Mouse (Mus musculus): ENCODE measurements at regions not wholly inside any gene's neighbourhood (a gene's known extent, or its start where the extent isn't known, plus 50 kb on each side); places are given as distances from the start of the nearest gene placed in this dataset.

DNA sequence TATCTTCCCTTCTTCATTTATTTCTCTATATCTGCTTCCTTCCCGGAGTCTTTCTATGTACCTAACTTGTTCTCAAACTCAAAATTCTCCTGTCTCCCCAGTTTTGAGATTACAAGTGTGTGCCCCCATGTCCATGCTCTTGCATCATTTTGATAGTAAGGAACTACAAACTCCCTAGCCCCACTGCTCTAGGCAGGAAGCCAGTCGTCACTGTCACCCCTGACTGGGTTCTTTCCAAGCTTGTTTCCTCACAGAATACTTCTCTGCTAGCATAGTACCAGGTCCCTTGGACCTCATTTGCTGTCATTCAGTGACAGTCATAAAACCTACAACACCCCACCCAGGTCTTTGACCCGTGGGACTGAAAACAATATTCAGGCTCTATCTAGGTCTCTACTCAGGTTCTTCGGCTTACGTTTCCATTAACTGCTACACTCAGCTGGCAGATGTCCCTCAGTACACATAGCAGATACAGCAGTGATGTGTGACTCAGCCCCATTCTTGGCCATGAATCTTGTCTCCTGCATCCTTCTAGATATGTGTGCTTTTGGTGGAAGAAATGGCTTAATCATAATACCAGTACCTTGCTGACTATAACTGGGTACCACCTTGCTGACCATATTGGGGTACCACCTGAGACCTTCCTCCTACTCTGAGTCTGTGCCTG is 89.3 kb upstream of the Atg10 start:
- Histone ChIP-seq H3K4me3 (replicated peaks; ENCODE audit: low read length) (no peak overlapping the region), H3K9me3 (ENCODE audit: low read length) (no peaks in the 10 kb centered on the region), H3K4me1 (replicated peaks; ENCODE audit: low read depth, low read length) (no peaks in the 10 kb centered on the region), H3K27me3 (ENCODE audit: insufficient read depth, low read length) (no peaks in the 10 kb centered on the region), H3K36me3 (ENCODE audit: insufficient read depth, low read length) (no peaks in the 10 kb centered on the region)
- TF ChIP-seq POU5F1 (IDR thresholded peaks at IDR 0.05; ENCODE audit: borderline replicate concordance, low read length): no peak
- TF ChIP-seq CTCF (conservative IDR thresholded peaks at IDR 0.05; ENCODE audit: low read length): no peak
- no peak for TF ChIP-seq NANOG (IDR thresholded peaks at IDR 0.05; ENCODE audit: borderline replicate concordance, low read length)

DNA sequence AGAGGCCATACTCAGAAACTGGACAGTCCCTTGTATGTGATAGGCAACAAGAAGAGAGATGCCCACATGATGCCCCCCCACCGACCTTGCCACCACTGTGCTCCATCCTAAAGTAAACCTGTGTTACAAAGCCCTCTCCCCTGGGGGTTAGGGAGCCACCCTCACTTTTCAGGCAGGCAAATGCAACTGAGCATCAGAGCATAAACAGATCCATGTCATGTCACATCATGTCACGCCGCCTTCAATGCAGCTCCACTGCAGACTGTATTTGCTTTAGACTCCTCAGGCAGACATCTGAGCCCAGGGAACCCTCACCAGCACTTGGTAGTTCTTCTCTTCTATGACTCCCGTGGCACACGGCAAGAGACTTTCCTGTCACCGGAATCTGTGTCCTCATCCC is 98.6 kb upstream of the Atg10 start:
- H3K27me3 ChIP-seq (ENCODE audit: insufficient read depth, low read length): no peaks in the 10 kb centered on the region
- no peaks in the 10 kb centered on the region for H3K4me1 ChIP-seq (replicated peaks; ENCODE audit: low read depth, low read length)
- H3K36me3 ChIP-seq (ENCODE audit: insufficient read depth, low read length): no peaks in the 10 kb centered on the region
- TF ChIP-seq NANOG (IDR thresholded peaks at IDR 0.05; ENCODE audit: borderline replicate concordance, low read length) (no peak), CTCF (conservative IDR thresholded peaks at IDR 0.05; ENCODE audit: low read length) (no peak), POU5F1 (IDR thresholded peaks at IDR 0.05; ENCODE audit: borderline replicate concordance, low read length) (no peak)
- no peak overlapping the region for H3K4me3 ChIP-seq (replicated peaks; ENCODE audit: low read length)
- peaks cover 14% of the 10 kb centered on the region for H3K9me3 ChIP-seq (ENCODE audit: low read length)

DNA sequence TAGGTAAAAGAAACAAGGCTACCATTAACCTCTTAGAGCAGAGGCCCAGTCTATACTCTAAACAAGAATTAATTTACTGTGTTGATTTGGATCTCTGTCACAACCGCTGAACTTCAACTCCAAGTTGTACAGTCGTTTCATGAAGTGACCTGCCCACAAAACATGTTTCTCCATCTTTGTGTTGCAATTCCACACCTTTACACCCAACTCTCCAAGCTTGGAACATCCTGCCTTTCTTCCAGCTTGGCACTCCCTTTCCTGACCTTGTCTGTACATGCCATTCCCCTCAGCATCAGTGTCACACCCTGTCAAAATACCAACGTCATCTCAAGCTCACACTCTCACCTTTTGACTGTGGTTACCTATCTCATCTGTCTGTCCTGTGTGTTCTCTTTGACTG is 103.1 kb upstream of the Atg10 start:
- 0 out of 2 replicates have a peak, but pooled peaks cover 1% of the 10 kb centered on the region for H3K9me3 ChIP-seq (ENCODE audit: low read length)
- no peak for TF ChIP-seq POU5F1 (IDR thresholded peaks at IDR 0.05; ENCODE audit: borderline replicate concordance, low read length)
- no peak for TF ChIP-seq NANOG (IDR thresholded peaks at IDR 0.05; ENCODE audit: borderline replicate concordance, low read length)
- TF ChIP-seq CTCF (conservative IDR thresholded peaks at IDR 0.05; ENCODE audit: low read length): no peak
- H3K4me1 ChIP-seq (replicated peaks; ENCODE audit: low read depth, low read length): no peaks in the 10 kb centered on the region
- H3K27me3 ChIP-seq (ENCODE audit: insufficient read depth, low read length): no peaks in the 10 kb centered on the region
- no peak overlapping the region for H3K4me3 ChIP-seq (replicated peaks; ENCODE audit: low read length)
- H3K36me3 ChIP-seq (ENCODE audit: insufficient read depth, low read length): no peaks in the 10 kb centered on the region

DNA sequence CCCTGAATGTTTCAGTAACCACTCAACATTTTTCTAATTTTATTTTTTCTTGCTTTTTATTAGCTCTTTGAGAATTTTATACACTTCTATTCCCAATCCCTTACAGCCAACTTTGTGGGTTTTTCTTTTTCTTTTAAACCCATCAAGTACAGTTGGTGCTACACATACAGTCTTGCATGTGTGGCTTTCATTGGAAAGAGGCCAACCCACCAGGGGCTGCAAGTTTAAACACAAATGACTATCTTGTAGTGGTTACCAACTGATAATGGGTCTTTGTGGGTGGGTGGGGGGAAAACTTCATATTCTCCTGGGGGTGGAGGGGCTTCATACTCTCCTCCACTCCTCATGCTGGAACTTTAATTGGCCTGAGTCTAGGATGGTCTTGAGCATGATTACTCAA is 110.5 kb upstream of the Atg10 start:
- no peak overlapping the region for H3K4me3 ChIP-seq (replicated peaks; ENCODE audit: low read length)
- TF ChIP-seq CTCF (conservative IDR thresholded peaks at IDR 0.05; ENCODE audit: low read length) (no peak), POU5F1 (IDR thresholded peaks at IDR 0.05; ENCODE audit: borderline replicate concordance, low read length) (no peak), NANOG (IDR thresholded peaks at IDR 0.05; ENCODE audit: borderline replicate concordance, low read length) (no peak)
- no peaks in the 10 kb centered on the region for H3K27me3 ChIP-seq (ENCODE audit: insufficient read depth, low read length)
- H3K4me1 ChIP-seq (replicated peaks; ENCODE audit: low read depth, low read length): no peaks in the 10 kb centered on the region
- no peaks in the 10 kb centered on the region for H3K36me3 ChIP-seq (ENCODE audit: insufficient read depth, low read length)
- H3K9me3 ChIP-seq (ENCODE audit: low read length): no peaks in the 10 kb centered on the region

- Histone ChIP-seq H3K36me3 (ENCODE audit: insufficient read depth, low read length) (no peaks in the 10 kb centered on the region), H3K27me3 (ENCODE audit: insufficient read depth, low read length) (no peaks in the 10 kb centered on the region), H3K9me3 (ENCODE audit: low read length) (no peaks in the 10 kb centered on the region), H3K4me1 (replicated peaks; ENCODE audit: low read depth, low read length) (no peaks in the 10 kb centered on the region), H3K4me3 (replicated peaks; ENCODE audit: low read length) (no peak overlapping the region)
- TF ChIP-seq CTCF (conservative IDR thresholded peaks at IDR 0.05; ENCODE audit: low read length): no peak
- no peak for TF ChIP-seq NANOG (IDR thresholded peaks at IDR 0.05; ENCODE audit: borderline replicate concordance, low read length)
- TF ChIP-seq POU5F1 (IDR thresholded peaks at IDR 0.05; ENCODE audit: borderline replicate concordance, low read length): no peak
Measured at GRCm38 (mm10) chr13:91344139-91344538, 115.9 kb upstream of the Ssbp2 start.

DNA sequence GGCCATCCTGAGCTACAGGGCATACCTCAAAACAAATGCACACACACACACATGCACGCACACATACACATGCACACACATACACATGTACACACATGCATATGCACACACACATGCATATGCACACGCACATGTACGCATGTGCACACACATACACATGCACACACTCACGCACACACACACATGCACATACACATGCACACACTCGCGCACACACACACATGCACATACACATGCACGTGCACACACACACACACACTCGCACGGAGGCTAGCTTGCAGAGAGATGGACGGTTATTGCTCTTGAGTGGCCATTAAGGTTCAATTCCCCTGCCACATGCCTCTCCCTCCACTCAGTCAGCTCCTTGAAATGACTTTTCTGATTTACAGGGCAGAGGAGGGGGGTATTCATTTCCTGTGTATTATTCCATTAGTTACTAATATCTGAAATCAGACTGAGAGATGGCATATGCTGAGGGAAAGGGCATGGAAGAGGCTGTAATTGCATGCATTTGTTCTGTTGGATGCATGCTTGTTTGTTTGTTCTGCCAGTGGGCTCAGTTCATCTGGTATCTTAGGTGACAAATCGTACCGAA is 111.5 kb upstream of the Ssbp2 start:
- Histone ChIP-seq H3K4me1 (replicated peaks; ENCODE audit: low read depth, low read length) (no peaks in the 10 kb centered on the region), H3K4me3 (replicated peaks; ENCODE audit: low read length) (no peak overlapping the region), H3K27me3 (ENCODE audit: insufficient read depth, low read length) (no peaks in the 10 kb centered on the region), H3K36me3 (ENCODE audit: insufficient read depth, low read length) (no peaks in the 10 kb centered on the region), H3K9me3 (ENCODE audit: low read length) (no peaks in the 10 kb centered on the region)
- TF ChIP-seq POU5F1 (IDR thresholded peaks at IDR 0.05; ENCODE audit: borderline replicate concordance, low read length) (no peak), CTCF (conservative IDR thresholded peaks at IDR 0.05; ENCODE audit: low read length) (no peak), NANOG (IDR thresholded peaks at IDR 0.05; ENCODE audit: borderline replicate concordance, low read length) (no peak)

DNA sequence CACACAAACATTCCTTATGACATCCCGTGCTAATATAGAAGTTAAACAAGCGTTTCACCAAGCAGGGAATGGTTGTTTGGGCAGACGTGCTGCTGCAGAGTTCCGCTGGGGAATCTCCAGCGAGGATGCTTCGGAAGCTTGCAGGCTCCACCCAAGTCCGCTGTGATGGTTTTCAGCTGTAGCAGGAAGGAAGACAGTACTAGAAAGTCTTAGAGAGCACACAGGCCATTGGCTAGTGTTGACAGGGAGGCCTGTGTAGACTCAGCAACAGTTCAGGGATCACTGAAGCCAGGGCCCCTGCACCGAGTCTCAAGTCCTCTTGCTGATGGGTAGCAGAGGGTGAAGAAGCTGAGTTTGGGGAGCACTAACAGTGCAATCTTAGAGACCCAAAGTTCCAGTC is 107.8 kb upstream of the Ssbp2 start:
- no peak overlapping the region for H3K4me3 ChIP-seq (replicated peaks; ENCODE audit: low read length)
- H3K4me1 ChIP-seq (replicated peaks; ENCODE audit: low read depth, low read length): no peaks in the 10 kb centered on the region
- no peaks in the 10 kb centered on the region for H3K9me3 ChIP-seq (ENCODE audit: low read length)
- TF ChIP-seq POU5F1 (IDR thresholded peaks at IDR 0.05; ENCODE audit: borderline replicate concordance, low read length) (no peak), NANOG (IDR thresholded peaks at IDR 0.05; ENCODE audit: borderline replicate concordance, low read length) (no peak), CTCF (conservative IDR thresholded peaks at IDR 0.05; ENCODE audit: low read length) (no peak)
- no peaks in the 10 kb centered on the region for H3K36me3 ChIP-seq (ENCODE audit: insufficient read depth, low read length)
- no peaks in the 10 kb centered on the region for H3K27me3 ChIP-seq (ENCODE audit: insufficient read depth, low read length)

GRCm38 (mm10) chr13:91356516-91356915 is 103.6 kb upstream of the Ssbp2 start:
- H3K4me3 ChIP-seq (replicated peaks; ENCODE audit: low read length): no peak overlapping the region
- no peaks in the 10 kb centered on the region for H3K9me3 ChIP-seq (ENCODE audit: low read length)
- H3K36me3 ChIP-seq (ENCODE audit: insufficient read depth, low read length): no peaks in the 10 kb centered on the region
- H3K27me3 ChIP-seq (ENCODE audit: insufficient read depth, low read length): no peaks in the 10 kb centered on the region; the same call in 1 of the 2 replicates
- TF ChIP-seq NANOG (IDR thresholded peaks at IDR 0.05; ENCODE audit: borderline replicate concordance, low read length): no peak
- H3K4me1 ChIP-seq (replicated peaks; ENCODE audit: low read depth, low read length): no peaks in the 10 kb centered on the region

DNA sequence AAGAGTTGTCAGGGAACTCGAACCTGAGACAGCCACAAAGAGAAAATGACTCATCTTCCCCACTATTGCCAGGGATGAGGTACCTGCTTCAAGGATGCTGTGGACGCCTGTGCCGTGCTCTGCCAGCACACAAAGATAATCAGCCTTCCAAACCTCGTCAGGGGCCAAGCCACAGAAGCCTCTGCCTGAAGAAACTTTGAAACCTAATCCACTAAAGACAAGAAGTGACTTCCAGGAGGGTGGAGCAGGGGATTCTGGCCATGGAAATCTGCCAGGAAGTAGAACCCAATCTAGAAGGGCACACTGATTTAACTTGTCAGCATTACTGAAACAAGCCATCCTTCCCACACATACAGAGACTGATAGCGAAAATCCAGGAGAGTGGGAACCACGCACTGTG is 100.0 kb upstream of the Ssbp2 start:
- Histone ChIP-seq H3K27me3 (ENCODE audit: insufficient read depth, low read length) (no peaks in the 10 kb centered on the region; the same call in 1 of the 2 replicates), H3K36me3 (ENCODE audit: insufficient read depth, low read length) (no peaks in the 10 kb centered on the region), H3K4me1 (replicated peaks; ENCODE audit: low read depth, low read length) (no peaks in the 10 kb centered on the region), H3K4me3 (replicated peaks; ENCODE audit: low read length) (no peak overlapping the region), H3K9me3 (ENCODE audit: low read length) (no peaks in the 10 kb centered on the region)
- TF ChIP-seq POU5F1 (IDR thresholded peaks at IDR 0.05; ENCODE audit: borderline replicate concordance, low read length): no peak
- no peak for TF ChIP-seq CTCF (conservative IDR thresholded peaks at IDR 0.05; ENCODE audit: low read length)
- no peak for TF ChIP-seq NANOG (IDR thresholded peaks at IDR 0.05; ENCODE audit: borderline replicate concordance, low read length)
